Mouse (Mus musculus) left cerebral cortex, adult 2 months (tissue): ENCODE results near the gene March4. TPM values are rescaled to one million over a fixed set of nuclear protein-coding genes. Genes with fewer than 3 reads are reported as not detected.

Source experiments
- DNase-seq, 2 experiments: peaks; one replicate each; pipeline ENCODE4 v3.0.0; 2021 to 2022; ENCODE audit warnings: low spot score in 2 of 2, mixed read lengths in 1 of 2; ENCODE audit errors: extremely low spot score in 1 of 2
- H3K27ac ChIP-seq: fragments of 200-600 bp; 2 replicates; pipeline ENCODE4 v1.8.1; 2022
- H3K4me3 ChIP-seq: fragments of 200-600 bp; 2 replicates; pipeline ENCODE4 v1.8.1; 2022
- CTCF ChIP-seq: fragments of 200-600 bp; IDR thresholded peaks from 2 replicates; pipeline ENCODE4 v1.8.1; 2022; ENCODE audit warnings: antibody characterized with exemption, mild to moderate bottlenecking, moderate library complexity
- intact Hi-C: fragments of 180-260 bp; cut with DNase I; formaldehyde crosslinking; loops from one replicate; pipeline ENCODE4 v1.15.1; 2025
- total RNA-seq, 2 experiments: library from RNA; stranded (reverse); gene quantifications; 2 replicates each; pipeline ENCODE4 v1.2.3; 2021

Gene March4
- total RNA-seq, 2 experiments from 2014 or later = 17.9 to 22.6 TPM

- no peak overlapping the region for H3K4me3 ChIP-seq
- H3K27ac ChIP-seq = no peak overlapping the region
- TF ChIP-seq CTCF = no peak
- intact Hi-C loops = no loop called here
- DNase-seq = no peak
Observed at GRCm38 (mm10) chr1:72523601-72524000, 13.1 kb downstream of the March4 start.

GRCm38 (mm10) chr1:72510778-72511520 is 25.8 kb downstream of the March4 start:
- Histone ChIP-seq H3K4me3 (no peak overlapping the region), H3K27ac (no peak overlapping the region)
- intact Hi-C loops = no loop called here
- TF ChIP-seq CTCF = no peak
- DNase-seq = no peak

GRCm38 (mm10) chr1:72509551-72509950 is 27.2 kb downstream of the March4 start:
- no peak overlapping the region for H3K4me3 ChIP-seq
- intact Hi-C loops = no loop called here
- no peak overlapping the region for H3K27ac ChIP-seq
- DNase-seq = no peak
- TF ChIP-seq CTCF = no peak

- Histone ChIP-seq H3K4me3 (no peak overlapping the region), H3K27ac (no peak overlapping the region)
- TF ChIP-seq CTCF = no peak
- DNase-seq = no peak
- intact Hi-C loops = no loop called here
Observed at GRCm38 (mm10) chr1:72507670-72508069, 29.1 kb downstream of the March4 start.

GRCm38 (mm10) chr1:72506202-72506601 is 30.5 kb downstream of the March4 start:
- peak; percentile 22 to 28 for DNase-seq
- intact Hi-C loops = no loop called here
- TF ChIP-seq CTCF = no peak
- H3K27ac ChIP-seq = no peak overlapping the region
- no peak overlapping the region for H3K4me3 ChIP-seq

GRCm38 (mm10) chr1:72497609-72498008 is 39.1 kb downstream of the March4 start:
- intact Hi-C loops = no loop called here
- no peak for TF ChIP-seq CTCF
- no peak overlapping the region for H3K27ac ChIP-seq
- DNase-seq = no peak
- H3K4me3 ChIP-seq = no peak overlapping the region

- Histone ChIP-seq H3K27ac (no peak overlapping the region), H3K4me3 (no peak overlapping the region)
- DNase-seq = no peak
- intact Hi-C loops = no loop called here
- no peak for TF ChIP-seq CTCF
Observed at GRCm38 (mm10) chr1:72493454-72493853, 43.3 kb downstream of the March4 start.

GRCm38 (mm10) chr1:72492666-72493065 is 44.1 kb downstream of the March4 start:
- intact Hi-C loops = no loop called here
- no peak for DNase-seq
- TF ChIP-seq CTCF = no peak

GRCm38 (mm10) chr1:72491307-72491706 is 45.4 kb downstream of the March4 start:
- H3K4me3 ChIP-seq = no peak overlapping the region
- intact Hi-C loops = no loop called here

More at GRCm38 (mm10) chr1:72492666-72493065, 44.1 kb downstream of the March4 start:
- Histone ChIP-seq H3K4me3 (no peak overlapping the region), H3K27ac (no peak overlapping the region)

GRCm38 (mm10) chr1:72490801-72491200 is 45.9 kb downstream of the March4 start:
- no peak for TF ChIP-seq CTCF
- intact Hi-C loops = no loop called here
- Histone ChIP-seq H3K4me3 (no peak overlapping the region), H3K27ac (no peak overlapping the region)
- DNase-seq = no peak

More at GRCm38 (mm10) chr1:72491307-72491706, 45.4 kb downstream of the March4 start:
- no peak for TF ChIP-seq CTCF
- no peak overlapping the region for H3K27ac ChIP-seq
- DNase-seq = no peak

GRCm38 (mm10) chr1:72490193-72490592 is 46.5 kb downstream of the March4 start:
- intact Hi-C loops = no loop called here
- TF ChIP-seq CTCF = no peak
- Histone ChIP-seq H3K4me3 (no peak overlapping the region), H3K27ac (no peak overlapping the region)
- no peak for DNase-seq

GRCm38 (mm10) chr1:72476594-72476993 is 60.1 kb downstream of the March4 start:
- no peak for DNase-seq
- intact Hi-C loops = no loop called here
- no peak for TF ChIP-seq CTCF
- Histone ChIP-seq H3K4me3 (no peak overlapping the region), H3K27ac (no peak overlapping the region)

- no peak for TF ChIP-seq CTCF
- Histone ChIP-seq H3K27ac (no peak overlapping the region), H3K4me3 (no peak overlapping the region)
- no peak for DNase-seq
- intact Hi-C loops = no loop called here
Observed at GRCm38 (mm10) chr1:72469075-72469474, 67.7 kb downstream of the March4 start.
